Mouse (Mus musculus): ENCODE data around the gene Angptl8. TPM values are rescaled to one million over a fixed set of nuclear protein-coding genes. Genes with fewer than 3 reads are reported as not detected.

The Angptl8 gene
- polyA plus RNA-seq, 1 experiment from 2014 or later, result 1.9 TPM

DNA sequence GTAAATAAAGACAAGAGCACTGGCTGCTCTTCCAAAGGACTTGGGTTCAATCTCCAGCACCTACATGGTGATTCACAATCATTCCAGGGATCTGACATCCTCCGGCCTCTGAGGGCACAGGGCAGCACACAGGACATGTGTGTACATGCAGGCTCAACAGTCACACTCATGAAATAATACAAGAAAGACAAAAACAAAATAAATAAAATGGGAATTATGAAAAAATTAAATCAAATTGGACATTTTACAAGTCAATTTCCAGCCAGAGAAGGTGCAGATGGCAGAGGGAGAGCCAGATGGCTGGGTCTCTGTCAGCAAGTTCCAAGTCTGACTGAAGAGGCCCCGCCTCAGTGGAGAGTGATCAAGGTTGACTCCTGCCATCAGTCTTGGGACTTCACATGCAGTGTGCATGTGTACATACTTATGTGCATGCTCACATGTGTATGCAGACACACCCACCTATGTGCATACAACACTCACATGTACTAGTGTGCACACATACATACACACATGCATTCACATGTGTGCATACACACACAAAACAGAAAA, 16.1 kb upstream of the Angptl8 start:
- Histone ChIP-seq H3K4me2 (no peak overlapping the region), H3K9ac (ENCODE audit: low read depth, low read length) (no peak overlapping the region), H3K36me3 (ENCODE audit: control insufficient read depth, insufficient read depth, low read length) (peaks cover 25% of the 10 kb centered on the region), H3K4me3 (ENCODE audit: low read depth, low read length) (no peak overlapping the region), H3K27ac (ENCODE audit: low read depth, low read length) (no peak overlapping the region), H3K9me3 (replicated peaks; ENCODE audit: control insufficient read depth, low read length) (no peaks in the 10 kb centered on the region), H3K4me1 (ENCODE audit: control insufficient read depth, insufficient read depth, low read length) (no peaks in the 10 kb centered on the region), H3K27me3 (ENCODE audit: control insufficient read depth, insufficient read depth, low read length) (no peaks in the 10 kb centered on the region)
- WGBS (ENCODE audit: insufficient replicate concordance), result 92% methylated on average over 2 of the region's 2 CpGs
- ATAC-seq (replicated peaks; ENCODE audit: insufficient number of reproducible peaks, low FRiP score, low TSS enrichment), result no peak

DNA sequence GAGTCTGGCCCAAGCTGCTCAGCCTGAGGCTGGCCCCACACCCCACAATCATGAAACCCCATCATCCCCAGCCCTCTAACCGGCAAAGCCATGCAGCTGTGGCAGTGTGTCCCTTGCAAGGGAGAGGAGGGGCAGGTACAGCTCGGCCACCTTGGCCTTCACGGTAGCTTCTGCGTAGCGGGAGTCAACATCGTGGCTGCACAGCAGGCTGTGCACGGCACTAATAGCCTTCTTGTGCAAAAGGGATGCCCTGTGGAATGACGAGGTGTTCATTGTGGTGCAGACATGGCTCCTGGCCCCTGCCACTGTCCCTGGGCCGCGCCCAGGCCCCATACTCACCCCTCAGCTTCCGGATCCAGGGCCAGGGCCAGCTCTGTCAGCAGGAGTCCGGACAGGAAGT, 15.1 kb upstream of the Angptl8 start:
- no peaks in the 10 kb centered on the region for H3K27me3 ChIP-seq (ENCODE audit: control insufficient read depth, insufficient read depth, low read length)
- WGBS (ENCODE audit: insufficient replicate concordance), result 81% methylated on average over 12 of the region's 12 CpGs
- H3K9me3 ChIP-seq (replicated peaks; ENCODE audit: control insufficient read depth, low read length), result no peaks in the 10 kb centered on the region
- H3K36me3 ChIP-seq (ENCODE audit: control insufficient read depth, insufficient read depth, low read length), result peaks cover 21% of the 10 kb centered on the region
- H3K4me1 ChIP-seq (ENCODE audit: control insufficient read depth, insufficient read depth, low read length), result no peaks in the 10 kb centered on the region
- H3K4me2 ChIP-seq, result no peak overlapping the region
- no peak overlapping the region for H3K9ac ChIP-seq (ENCODE audit: low read depth, low read length)
- no peak overlapping the region for H3K4me3 ChIP-seq (ENCODE audit: low read depth, low read length)
- no peak for ATAC-seq (replicated peaks; ENCODE audit: insufficient number of reproducible peaks, low FRiP score, low TSS enrichment)
- H3K27ac ChIP-seq (ENCODE audit: low read depth, low read length), result no peak overlapping the region

DNA sequence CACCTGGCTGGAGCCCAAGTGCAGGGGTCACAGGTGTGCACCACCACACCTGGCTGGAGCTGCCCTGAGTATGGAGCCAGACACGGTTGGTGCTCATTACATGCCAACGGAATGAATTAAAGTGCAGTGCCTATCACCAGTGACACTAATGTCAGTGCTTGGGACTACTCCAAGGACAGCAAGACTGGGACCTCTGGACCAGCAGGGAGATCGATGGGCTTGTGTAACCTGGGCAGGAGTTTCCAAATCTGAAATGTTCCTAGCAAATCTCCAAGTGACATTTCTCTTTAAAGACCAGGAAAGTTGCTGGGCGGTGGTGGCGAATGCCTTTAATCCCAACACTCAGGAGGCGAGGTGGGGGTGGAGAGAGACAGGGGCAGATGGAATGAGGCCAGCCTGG, 12.6 kb upstream of the Angptl8 start:
- no peak overlapping the region for H3K4me3 ChIP-seq (ENCODE audit: low read depth, low read length)
- H3K9me3 ChIP-seq (replicated peaks; ENCODE audit: control insufficient read depth, low read length), result no peaks in the 10 kb centered on the region
- no peak for ATAC-seq (replicated peaks; ENCODE audit: insufficient number of reproducible peaks, low FRiP score, low TSS enrichment)
- H3K36me3 ChIP-seq (ENCODE audit: control insufficient read depth, insufficient read depth, low read length), result peaks cover 8% of the 10 kb centered on the region
- H3K4me2 ChIP-seq, result no peak overlapping the region
- no peak overlapping the region for H3K27ac ChIP-seq (ENCODE audit: low read depth, low read length)
- no peak overlapping the region for H3K9ac ChIP-seq (ENCODE audit: low read depth, low read length)
- no peaks in the 10 kb centered on the region for H3K27me3 ChIP-seq (ENCODE audit: control insufficient read depth, insufficient read depth, low read length)
- H3K4me1 ChIP-seq (ENCODE audit: control insufficient read depth, insufficient read depth, low read length), result no peaks in the 10 kb centered on the region
- 72% methylated on average over 6 of the region's 6 CpGs for WGBS (ENCODE audit: insufficient replicate concordance)

DNA sequence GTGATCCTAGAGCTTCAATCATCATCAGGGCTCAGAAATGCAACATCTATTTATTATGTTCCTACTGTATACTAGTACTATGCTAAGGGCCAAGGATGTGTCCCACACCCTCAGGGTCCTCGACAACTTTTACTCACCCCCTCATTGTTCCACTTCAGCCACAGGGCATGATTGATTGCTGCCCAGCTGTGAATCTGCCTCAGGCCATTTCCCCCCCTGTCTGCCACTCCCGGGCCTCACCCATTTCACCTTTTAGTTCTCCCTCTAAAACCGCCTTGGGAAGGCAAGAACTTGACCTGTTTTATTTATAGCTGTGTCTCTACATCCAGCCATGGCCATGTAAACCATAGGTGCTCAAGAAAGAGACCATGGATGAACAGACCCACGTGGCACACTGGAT, 11.4 kb upstream of the Angptl8 start:
- no peak for ATAC-seq (replicated peaks; ENCODE audit: insufficient number of reproducible peaks, low FRiP score, low TSS enrichment)
- Histone ChIP-seq H3K9me3 (replicated peaks; ENCODE audit: control insufficient read depth, low read length) (no peaks in the 10 kb centered on the region), H3K4me1 (ENCODE audit: control insufficient read depth, insufficient read depth, low read length) (no peaks in the 10 kb centered on the region), H3K27me3 (ENCODE audit: control insufficient read depth, insufficient read depth, low read length) (no peaks in the 10 kb centered on the region), H3K4me2 (no peak overlapping the region), H3K27ac (ENCODE audit: low read depth, low read length) (no peak overlapping the region), H3K4me3 (ENCODE audit: low read depth, low read length) (no peak overlapping the region), H3K36me3 (ENCODE audit: control insufficient read depth, insufficient read depth, low read length) (peaks cover 7% of the 10 kb centered on the region; the same call in 1 of the 2 replicates), H3K9ac (ENCODE audit: low read depth, low read length) (no peak overlapping the region)
- 65% methylated on average over 4 of the region's 4 CpGs for WGBS (ENCODE audit: insufficient replicate concordance)

DNA sequence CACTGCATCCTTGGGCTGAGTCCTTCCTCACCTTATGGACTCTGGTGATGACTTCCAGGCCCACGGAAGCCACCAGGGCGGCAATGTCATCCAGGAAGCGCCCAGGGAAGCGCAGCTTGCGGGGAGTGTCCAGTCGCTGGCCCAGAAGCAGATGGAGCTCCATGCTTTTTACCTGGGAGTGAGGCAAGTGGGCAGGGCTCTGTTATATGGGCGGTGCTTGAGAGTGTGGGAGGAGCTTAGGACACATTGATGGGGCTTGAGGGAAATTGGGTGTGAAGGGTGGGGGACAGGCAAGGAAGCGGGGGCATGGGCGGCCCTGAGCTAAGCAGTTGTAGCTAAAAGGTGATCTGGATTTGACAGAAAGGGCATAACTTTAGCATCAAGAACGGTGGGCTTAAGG, 10.9 kb upstream of the Angptl8 start:
- peak; percentile 20; the same call in 1 of the 2 replicates for ATAC-seq (replicated peaks; ENCODE audit: insufficient number of reproducible peaks, low FRiP score, low TSS enrichment)
- Histone ChIP-seq H3K27me3 (ENCODE audit: control insufficient read depth, insufficient read depth, low read length) (no peaks in the 10 kb centered on the region), H3K27ac (ENCODE audit: low read depth, low read length) (no peak overlapping the region), H3K36me3 (ENCODE audit: control insufficient read depth, insufficient read depth, low read length) (peaks cover 7% of the 10 kb centered on the region; the same call in 1 of the 2 replicates), H3K4me2 (no peak overlapping the region), H3K9ac (ENCODE audit: low read depth, low read length) (no peak overlapping the region), H3K9me3 (replicated peaks; ENCODE audit: control insufficient read depth, low read length) (no peaks in the 10 kb centered on the region), H3K4me1 (ENCODE audit: control insufficient read depth, insufficient read depth, low read length) (no peaks in the 10 kb centered on the region), H3K4me3 (ENCODE audit: low read depth, low read length) (no peak overlapping the region)
- 62% methylated on average over 10 of the region's 10 CpGs for WGBS (ENCODE audit: insufficient replicate concordance)

DNA sequence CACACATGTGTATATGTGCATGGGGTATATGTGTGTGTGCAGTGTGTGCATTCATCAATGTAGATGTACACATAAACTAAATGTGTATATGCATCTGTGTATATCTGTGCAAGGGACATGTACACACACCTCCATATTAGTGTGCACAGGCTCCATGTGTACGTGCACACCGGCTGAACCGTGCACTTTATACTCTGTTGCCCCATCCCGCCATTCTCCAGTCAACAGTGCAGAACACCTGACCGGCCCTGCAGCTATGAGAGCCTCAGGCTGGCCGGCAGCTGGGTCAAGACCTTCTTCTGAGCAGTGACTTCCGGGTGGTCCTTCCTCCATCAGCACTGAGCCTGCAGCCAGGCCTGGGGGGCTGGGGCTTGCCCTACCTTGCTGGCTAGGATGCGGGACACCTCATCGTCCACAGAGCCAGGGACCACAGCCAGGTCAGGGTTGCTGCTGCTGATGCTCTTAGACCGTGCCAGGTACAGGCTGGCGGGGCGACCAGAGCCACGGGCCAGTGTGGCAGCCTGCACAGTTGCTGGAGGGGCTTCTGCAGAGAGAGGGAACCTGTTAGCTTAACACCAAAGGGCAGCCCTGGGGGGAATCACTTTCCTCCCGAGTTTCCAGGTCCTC, 5.4 kb upstream of the Angptl8 start:
- H3K27ac ChIP-seq (ENCODE audit: low read depth, low read length), result no peak overlapping the region
- H3K27me3 ChIP-seq (ENCODE audit: control insufficient read depth, insufficient read depth, low read length), result no peaks in the 10 kb centered on the region
- peaks cover 11% of the 10 kb centered on the region for H3K36me3 ChIP-seq (ENCODE audit: control insufficient read depth, insufficient read depth, low read length)
- no peaks in the 10 kb centered on the region for H3K9me3 ChIP-seq (replicated peaks; ENCODE audit: control insufficient read depth, low read length)
- WGBS (ENCODE audit: insufficient replicate concordance), result 84% methylated on average over 14 of the region's 14 CpGs
- H3K9ac ChIP-seq (ENCODE audit: low read depth, low read length), result no peak overlapping the region
- H3K4me2 ChIP-seq, result no peak overlapping the region
- H3K4me1 ChIP-seq (ENCODE audit: control insufficient read depth, insufficient read depth, low read length), result no peaks in the 10 kb centered on the region
- no peak for ATAC-seq (replicated peaks; ENCODE audit: insufficient number of reproducible peaks, low FRiP score, low TSS enrichment)
- no peak overlapping the region for H3K4me3 ChIP-seq (ENCODE audit: low read depth, low read length)

DNA sequence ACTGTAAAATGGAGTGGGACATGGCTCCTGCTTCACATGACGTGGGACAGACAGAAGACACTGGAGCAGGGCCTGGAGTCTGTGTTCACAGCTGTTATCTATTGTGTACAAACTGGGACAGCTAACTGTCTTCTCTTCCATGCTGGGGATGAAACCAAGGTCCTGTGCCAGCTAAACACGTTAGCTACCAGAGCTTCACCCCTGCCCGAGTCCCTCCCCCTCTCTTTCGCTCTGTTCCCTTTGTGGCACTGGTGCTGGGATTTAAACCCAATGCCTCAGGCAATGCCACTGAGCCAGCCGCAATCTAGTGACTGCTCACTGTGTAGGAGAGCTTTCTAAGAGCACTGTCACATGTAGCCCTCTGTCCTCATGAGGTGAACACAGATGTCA, 4.9 kb upstream of the Angptl8 start:
- H3K4me1 ChIP-seq (ENCODE audit: control insufficient read depth, insufficient read depth, low read length), result no peaks in the 10 kb centered on the region
- no peaks in the 10 kb centered on the region for H3K27me3 ChIP-seq (ENCODE audit: control insufficient read depth, insufficient read depth, low read length)
- WGBS (ENCODE audit: insufficient replicate concordance), result 72% methylated on average over 5 of the region's 5 CpGs
- H3K9me3 ChIP-seq (replicated peaks; ENCODE audit: control insufficient read depth, low read length), result no peaks in the 10 kb centered on the region
- H3K9ac ChIP-seq (ENCODE audit: low read depth, low read length), result no peak overlapping the region
- H3K27ac ChIP-seq (ENCODE audit: low read depth, low read length), result no peak overlapping the region
- ATAC-seq (replicated peaks; ENCODE audit: insufficient number of reproducible peaks, low FRiP score, low TSS enrichment), result no peak
- no peak overlapping the region for H3K4me2 ChIP-seq
- no peak overlapping the region for H3K4me3 ChIP-seq (ENCODE audit: low read depth, low read length)
- peaks cover 13% of the 10 kb centered on the region for H3K36me3 ChIP-seq (ENCODE audit: control insufficient read depth, insufficient read depth, low read length)

DNA sequence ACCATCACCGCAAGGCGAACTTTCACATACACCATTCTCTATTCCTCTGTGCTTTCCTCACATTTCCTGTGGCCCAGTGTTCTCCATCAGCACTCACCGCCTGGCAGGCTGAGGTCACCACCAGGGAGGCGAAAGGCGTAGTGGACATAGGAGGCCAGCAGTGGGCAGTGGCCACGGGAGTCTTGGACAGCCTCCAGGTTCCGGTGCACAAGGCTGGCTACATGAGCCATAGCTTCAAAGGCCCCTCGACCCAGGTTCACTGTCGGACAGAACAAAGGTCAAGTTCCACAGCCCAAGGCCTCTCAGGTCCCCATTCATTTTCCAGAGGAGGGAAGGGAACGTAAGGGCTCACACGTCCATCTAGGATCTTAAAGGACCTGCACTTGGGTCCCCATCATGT, 4.4 kb upstream of the Angptl8 start:
- H3K27me3 ChIP-seq (ENCODE audit: control insufficient read depth, insufficient read depth, low read length), result no peaks in the 10 kb centered on the region
- no peaks in the 10 kb centered on the region for H3K9me3 ChIP-seq (replicated peaks; ENCODE audit: control insufficient read depth, low read length)
- peaks cover 14% of the 10 kb centered on the region for H3K36me3 ChIP-seq (ENCODE audit: control insufficient read depth, insufficient read depth, low read length)
- no peak overlapping the region for H3K9ac ChIP-seq (ENCODE audit: low read depth, low read length)
- ATAC-seq (replicated peaks; ENCODE audit: insufficient number of reproducible peaks, low FRiP score, low TSS enrichment), result no peak
- H3K4me1 ChIP-seq (ENCODE audit: control insufficient read depth, insufficient read depth, low read length), result no peaks in the 10 kb centered on the region
- 86% methylated on average over 11 of the region's 11 CpGs for WGBS (ENCODE audit: insufficient replicate concordance)
- no peak overlapping the region for H3K4me2 ChIP-seq
- no peak overlapping the region for H3K4me3 ChIP-seq (ENCODE audit: low read depth, low read length)
- no peak overlapping the region for H3K27ac ChIP-seq (ENCODE audit: low read depth, low read length)

Measured in heart, embryonic 11.5 days (tissue).